Mouse (Mus musculus): ENCODE results near the gene Spred2. TPM values are rescaled to one million over a fixed set of nuclear protein-coding genes. Genes with fewer than 3 reads are reported as not detected.

Gene Spred2
- polyA plus RNA-seq, 1 experiment from 2014 or later = 7.3 TPM

DNA sequence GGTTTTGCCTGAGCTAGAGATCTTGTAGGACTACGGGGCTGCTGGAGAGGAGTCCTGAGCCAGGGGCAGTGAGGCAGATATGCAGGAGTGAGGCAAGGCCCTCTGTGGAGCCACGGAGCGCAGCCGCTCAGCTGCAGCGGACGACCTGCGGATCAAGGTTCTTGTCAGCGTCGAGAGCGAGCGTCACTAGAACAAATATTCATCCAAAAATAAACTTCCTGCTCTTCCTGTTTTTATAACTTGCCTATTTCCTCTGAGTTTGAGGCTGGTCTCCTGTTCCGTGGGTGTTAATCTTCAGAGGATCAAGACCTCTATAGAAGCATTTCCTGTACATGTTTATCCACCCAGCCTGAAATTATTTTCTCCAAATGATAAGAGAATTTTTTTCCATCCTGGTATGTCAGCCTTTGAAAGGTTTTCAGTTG lies 39.6 kb downstream of the Spred2 start:
- H3K27me3 ChIP-seq (ENCODE audit: poor library complexity, severe bottlenecking) = no peaks in the 10 kb centered on the region
- 0 out of 2 replicates have a peak overlapping the region, but pooled peaks have one; percentile 27 for H3K27ac ChIP-seq
- no peaks in the 10 kb centered on the region for H3K9me3 ChIP-seq
- WGBS = 79% methylated on average over 12 of the region's 12 CpGs
- DNase-seq (ENCODE audit: extremely low spot score, low spot score) = no peak
- H3K4me3 ChIP-seq = no peak overlapping the region
- H3K4me1 ChIP-seq = peaks cover 27% of the 10 kb centered on the region
- H3K36me3 ChIP-seq (replicated peaks) = peaks cover 20% of the 10 kb centered on the region

DNA sequence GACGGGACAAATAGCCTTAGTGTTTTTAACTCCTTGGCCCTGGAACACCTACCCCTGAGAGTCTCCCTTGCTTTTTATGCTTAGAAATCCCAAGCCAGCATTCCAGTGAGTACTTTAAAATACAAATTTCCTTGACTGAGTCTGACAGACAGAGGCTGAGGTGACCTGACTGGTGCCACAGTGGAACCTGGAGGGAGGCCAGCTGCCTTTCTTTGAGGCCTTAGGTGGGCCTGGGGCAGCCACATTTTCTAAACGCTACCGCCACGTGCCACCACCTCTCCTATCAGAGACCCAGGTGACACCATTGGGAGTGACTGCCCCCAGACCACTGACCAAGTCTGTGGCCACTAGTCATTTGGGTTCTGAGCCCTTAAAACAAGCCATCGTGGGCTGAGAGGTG lies 40.2 kb downstream of the Spred2 start:
- Histone ChIP-seq H3K9me3 (no peaks in the 10 kb centered on the region), H3K27me3 (ENCODE audit: poor library complexity, severe bottlenecking) (no peaks in the 10 kb centered on the region), H3K4me1 (peaks cover 31% of the 10 kb centered on the region), H3K4me3 (no peak overlapping the region), H3K27ac (0 out of 2 replicates have a peak overlapping the region, but pooled peaks have one; percentile 16), H3K36me3 (replicated peaks) (peaks cover 20% of the 10 kb centered on the region)
- 89% methylated on average over 5 of the region's 5 CpGs for WGBS
- DNase-seq (ENCODE audit: extremely low spot score, low spot score) = no peak

DNA sequence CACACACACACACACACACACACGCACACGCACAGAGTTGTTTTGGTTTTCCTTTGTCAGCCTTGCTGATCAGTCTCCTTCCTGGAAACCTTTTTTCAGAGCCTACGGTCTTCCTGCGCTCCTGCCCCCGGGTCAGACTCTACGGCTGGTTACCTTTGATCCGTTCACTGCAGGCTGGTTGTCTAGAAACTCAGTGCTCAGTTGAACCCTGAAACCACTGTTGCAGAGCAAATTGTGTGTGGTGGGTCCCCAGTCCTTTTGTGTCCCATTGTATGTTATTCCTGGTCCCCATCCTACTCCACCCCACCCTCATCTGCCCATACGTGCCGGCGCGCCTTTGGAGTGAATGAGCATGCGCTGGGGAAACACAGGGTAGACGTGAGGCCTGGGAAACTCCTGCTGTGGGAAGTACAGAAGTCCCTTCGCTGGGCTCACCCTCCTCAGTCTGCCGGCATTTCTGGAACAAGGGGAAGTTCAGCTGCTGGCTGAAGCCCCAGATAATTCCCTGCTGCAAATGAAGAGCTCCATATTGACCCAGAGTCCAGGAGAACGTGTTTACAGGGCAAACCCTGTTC lies 40.9 kb downstream of the Spred2 start:
- DNase-seq (ENCODE audit: extremely low spot score, low spot score) = no peak
- Histone ChIP-seq H3K9me3 (no peaks in the 10 kb centered on the region), H3K27me3 (ENCODE audit: poor library complexity, severe bottlenecking) (no peaks in the 10 kb centered on the region), H3K4me3 (no peak overlapping the region), H3K4me1 (peaks cover 39% of the 10 kb centered on the region), H3K36me3 (replicated peaks) (peaks cover 24% of the 10 kb centered on the region), H3K27ac (0 out of 2 replicates have a peak overlapping the region, but pooled peaks have one; percentile 15)
- WGBS = 81% methylated on average over 16 of the region's 16 CpGs

DNA sequence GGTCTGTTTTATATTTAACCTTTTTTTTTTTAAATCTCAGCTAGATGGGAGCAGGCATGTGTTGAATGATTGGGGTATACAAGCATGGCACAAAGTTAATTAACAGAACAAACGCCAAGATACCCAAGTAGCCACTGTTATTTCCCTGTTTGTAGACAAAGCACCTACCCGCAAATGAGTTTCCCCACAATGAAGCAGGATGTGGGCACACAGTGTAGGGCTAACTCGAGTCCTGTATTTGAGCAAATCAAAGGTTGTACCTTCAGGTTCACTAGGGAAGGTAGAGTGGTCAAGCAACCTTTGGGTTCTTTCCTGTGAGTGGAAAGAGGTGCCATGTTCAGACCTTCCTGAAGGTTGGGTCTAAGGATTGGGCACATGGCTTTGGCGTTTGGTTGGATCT lies 41.5 kb downstream of the Spred2 start:
- Histone ChIP-seq H3K36me3 (replicated peaks) (peaks cover 29% of the 10 kb centered on the region), H3K27ac (0 out of 2 replicates have a peak overlapping the region, but pooled peaks have one; percentile 15), H3K4me3 (no peak overlapping the region), H3K9me3 (no peaks in the 10 kb centered on the region), H3K4me1 (peaks cover 43% of the 10 kb centered on the region), H3K27me3 (ENCODE audit: poor library complexity, severe bottlenecking) (no peaks in the 10 kb centered on the region)
- DNase-seq (ENCODE audit: extremely low spot score, low spot score) = no peak
- 84% methylated on average over 4 of the region's 4 CpGs for WGBS

DNA sequence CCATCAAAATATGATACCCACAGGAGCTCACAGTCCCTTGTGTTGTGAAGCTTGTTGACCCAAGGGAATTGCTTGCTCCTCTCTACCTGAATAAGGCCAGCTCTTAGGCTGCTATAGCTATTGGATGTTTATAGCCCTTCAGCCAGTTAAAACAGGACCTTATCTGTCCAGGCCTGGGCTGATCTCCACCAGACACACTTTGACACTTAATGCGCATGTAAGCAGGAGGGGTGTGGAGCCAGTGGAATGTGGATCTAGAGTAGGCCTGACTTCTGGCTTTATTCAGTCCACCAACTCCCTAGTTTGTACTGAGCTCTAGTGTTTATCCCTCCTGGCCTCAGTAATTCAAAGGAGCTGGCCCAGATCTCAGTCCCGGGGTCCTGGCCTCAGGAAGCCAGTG lies 42.1 kb downstream of the Spred2 start:
- DNase-seq (ENCODE audit: extremely low spot score, low spot score) = no peak
- Histone ChIP-seq H3K4me1 (peaks cover 43% of the 10 kb centered on the region), H3K27ac (no peak overlapping the region), H3K27me3 (ENCODE audit: poor library complexity, severe bottlenecking) (no peaks in the 10 kb centered on the region), H3K36me3 (replicated peaks) (peaks cover 29% of the 10 kb centered on the region), H3K4me3 (no peak overlapping the region), H3K9me3 (no peaks in the 10 kb centered on the region)
- WGBS = 90% methylated on average over 2 of the region's 2 CpGs

DNA sequence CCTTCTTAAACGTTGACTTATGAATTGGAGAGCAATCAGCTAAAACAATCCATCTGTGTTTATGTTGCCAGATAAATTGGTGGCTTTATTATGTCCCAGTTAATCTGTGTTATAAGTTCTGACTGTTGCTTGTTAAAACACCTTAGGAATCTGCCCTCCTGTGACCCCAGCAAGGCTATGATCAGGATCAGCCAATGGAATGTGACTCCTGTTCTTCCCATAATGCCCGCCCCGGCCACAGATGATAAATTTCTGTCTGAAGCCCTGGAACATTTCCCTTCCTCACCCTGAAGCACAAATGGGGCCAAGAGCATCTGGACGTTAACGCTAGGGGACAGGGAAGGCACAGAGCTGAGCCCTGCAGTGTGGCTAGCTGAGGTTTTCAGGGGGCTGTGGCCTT lies 45.4 kb downstream of the Spred2 start:
- Histone ChIP-seq H3K4me1 (peaks cover 50% of the 10 kb centered on the region), H3K27ac (no peak overlapping the region), H3K9me3 (no peaks in the 10 kb centered on the region), H3K27me3 (ENCODE audit: poor library complexity, severe bottlenecking) (no peaks in the 10 kb centered on the region), H3K4me3 (no peak overlapping the region), H3K36me3 (replicated peaks) (peaks cover 12% of the 10 kb centered on the region)
- no peak for DNase-seq (ENCODE audit: extremely low spot score, low spot score)
- 61% methylated on average over 5 of the region's 5 CpGs for WGBS

DNA sequence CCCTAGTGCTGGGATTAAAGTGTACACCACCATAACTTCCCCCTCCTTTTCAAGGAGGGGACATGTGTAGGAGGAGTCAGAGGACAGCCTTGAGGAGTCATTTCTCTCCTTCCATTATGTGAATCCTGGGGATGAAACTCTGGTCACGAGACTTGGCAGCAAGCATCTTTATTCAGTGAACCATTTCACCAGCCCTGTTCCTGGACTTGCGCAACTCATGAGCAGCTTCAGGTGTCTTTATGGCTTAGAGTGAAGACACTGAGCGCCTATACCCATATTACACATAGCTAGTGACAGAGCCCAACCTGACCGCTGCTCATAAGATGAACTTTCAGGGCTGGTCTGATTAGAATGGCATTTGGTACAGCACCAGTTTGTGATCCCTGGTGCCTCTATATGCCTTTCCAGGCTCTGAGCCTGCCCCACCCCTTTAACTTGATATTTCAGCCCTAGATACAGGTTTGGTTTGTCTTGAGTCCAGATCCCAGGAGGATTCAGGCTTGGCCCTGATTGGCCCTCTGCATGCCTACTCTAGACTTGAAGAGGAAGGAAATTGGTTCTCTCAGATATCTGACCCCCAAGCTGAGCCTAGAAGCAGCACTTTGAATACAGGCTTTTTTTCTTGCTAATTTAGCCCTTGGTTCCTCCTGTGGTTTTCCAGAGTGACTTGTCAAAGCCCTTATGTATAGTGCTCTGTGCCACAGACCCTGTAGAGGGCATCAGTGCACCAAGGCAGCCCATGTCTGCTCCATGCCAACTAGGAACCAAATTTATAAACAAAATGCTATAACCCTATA lies 48.0 kb downstream of the Spred2 start:
- DNase-seq (ENCODE audit: extremely low spot score, low spot score) = no peak
- H3K9me3 ChIP-seq = no peaks in the 10 kb centered on the region
- H3K27ac ChIP-seq = no peak overlapping the region
- no peak overlapping the region for H3K4me3 ChIP-seq
- peaks cover 9% of the 10 kb centered on the region for H3K36me3 ChIP-seq (replicated peaks)
- H3K27me3 ChIP-seq (ENCODE audit: poor library complexity, severe bottlenecking) = no peaks in the 10 kb centered on the region
- WGBS = 94% methylated on average over 4 of the region's 4 CpGs
- H3K4me1 ChIP-seq = peaks cover 44% of the 10 kb centered on the region

DNA sequence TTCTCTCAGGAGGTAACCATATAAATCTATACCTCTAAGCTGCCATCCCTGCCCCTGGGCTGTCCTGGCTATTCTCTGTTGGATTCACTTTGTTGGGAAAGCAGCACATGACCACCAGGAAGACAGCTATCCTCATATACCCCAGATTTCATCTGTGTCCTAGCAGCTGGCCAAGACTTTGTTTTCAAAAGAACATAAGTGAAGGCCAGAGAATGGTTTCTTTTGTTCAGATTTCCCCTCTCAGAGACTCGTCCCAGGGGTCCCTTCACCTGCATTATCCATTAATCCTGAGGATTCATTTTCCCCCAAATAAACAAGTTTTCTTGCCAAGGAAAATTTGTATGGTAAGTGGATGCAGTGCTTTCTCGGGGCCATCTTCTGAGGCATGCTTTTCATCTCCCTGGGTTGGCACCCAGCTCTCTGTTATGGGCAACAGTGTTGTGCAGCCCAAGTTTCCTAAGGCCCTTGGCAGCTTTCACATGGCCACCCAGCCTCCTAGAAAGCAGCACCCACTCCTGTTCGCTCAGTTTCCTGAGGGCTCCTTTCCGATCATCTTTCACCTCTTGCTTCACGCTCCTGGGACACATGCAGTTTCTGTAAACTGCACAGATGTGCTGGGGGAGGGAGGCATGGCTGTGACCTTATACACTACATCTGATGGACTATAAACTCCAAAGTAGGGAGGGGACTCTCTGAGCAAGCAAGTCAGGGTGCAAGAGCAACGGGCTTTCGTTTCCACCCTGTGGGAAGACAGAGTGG lies 49.0 kb downstream of the Spred2 start:
- Histone ChIP-seq H3K4me3 (no peak overlapping the region), H3K27ac (0 out of 2 replicates have a peak overlapping the region, but pooled peaks have one; percentile 18), H3K9me3 (no peaks in the 10 kb centered on the region), H3K27me3 (ENCODE audit: poor library complexity, severe bottlenecking) (no peaks in the 10 kb centered on the region), H3K4me1 (peaks cover 44% of the 10 kb centered on the region), H3K36me3 (replicated peaks) (peaks cover 12% of the 10 kb centered on the region)
- no peak for DNase-seq (ENCODE audit: extremely low spot score, low spot score)
- WGBS = 76% methylated on average over 7 of the region's 7 CpGs

DNA sequence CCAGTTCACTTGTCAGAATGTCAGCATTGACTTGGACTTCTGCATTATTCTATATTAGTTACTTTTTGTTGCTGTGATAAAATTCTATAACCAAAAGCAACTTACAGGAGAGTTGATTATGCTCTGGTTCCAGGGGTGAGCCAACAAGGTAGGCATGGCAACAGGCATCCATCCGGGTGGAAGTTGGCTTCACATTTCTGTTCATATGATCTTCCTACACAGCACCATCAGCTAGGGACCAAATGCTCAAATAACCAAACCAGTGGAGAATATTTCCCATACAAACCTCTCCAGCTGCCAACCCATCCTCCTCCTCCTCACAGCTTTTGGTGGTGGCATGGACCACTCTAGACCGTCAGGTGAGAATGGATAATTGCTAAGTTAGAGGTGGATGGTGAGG lies 51.9 kb downstream of the Spred2 start:
- 89% methylated on average over 2 of the region's 2 CpGs for WGBS
- H3K27me3 ChIP-seq (ENCODE audit: poor library complexity, severe bottlenecking) = no peaks in the 10 kb centered on the region
- no peak overlapping the region for H3K4me3 ChIP-seq
- peaks cover 5% of the 10 kb centered on the region for H3K36me3 ChIP-seq (replicated peaks)
- H3K4me1 ChIP-seq = peaks cover 43% of the 10 kb centered on the region
- DNase-seq (ENCODE audit: extremely low spot score, low spot score) = no peak
- H3K27ac ChIP-seq = no peak overlapping the region
- H3K9me3 ChIP-seq = no peaks in the 10 kb centered on the region

DNA sequence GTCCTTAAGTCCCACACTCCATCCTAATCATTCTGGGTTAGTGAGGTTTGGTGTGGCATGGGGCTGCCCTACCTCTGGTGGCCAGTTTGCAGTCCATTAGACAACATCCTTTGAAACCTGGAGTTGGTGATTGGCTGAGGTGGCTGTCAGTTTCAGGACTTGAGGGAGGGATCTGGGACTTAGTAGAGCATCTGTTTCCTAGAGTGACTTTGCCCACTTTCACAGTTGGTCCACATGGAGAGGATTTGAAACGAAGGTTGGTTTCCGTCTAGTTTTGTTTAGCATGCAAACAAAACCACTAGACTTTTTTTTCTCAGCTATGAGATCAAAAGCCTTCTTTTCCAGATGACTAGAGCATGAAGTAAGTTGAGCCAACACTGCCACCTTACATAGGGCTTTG lies 53.5 kb downstream of the Spred2 start:
- Histone ChIP-seq H3K27me3 (ENCODE audit: poor library complexity, severe bottlenecking) (no peaks in the 10 kb centered on the region), H3K4me1 (peaks cover 36% of the 10 kb centered on the region), H3K4me3 (no peak overlapping the region), H3K36me3 (replicated peaks) (peaks cover 12% of the 10 kb centered on the region), H3K9me3 (no peaks in the 10 kb centered on the region), H3K27ac (no peak overlapping the region)
- WGBS = 86% methylated on average over 2 of the region's 2 CpGs
- no peak for DNase-seq (ENCODE audit: extremely low spot score, low spot score)

DNA sequence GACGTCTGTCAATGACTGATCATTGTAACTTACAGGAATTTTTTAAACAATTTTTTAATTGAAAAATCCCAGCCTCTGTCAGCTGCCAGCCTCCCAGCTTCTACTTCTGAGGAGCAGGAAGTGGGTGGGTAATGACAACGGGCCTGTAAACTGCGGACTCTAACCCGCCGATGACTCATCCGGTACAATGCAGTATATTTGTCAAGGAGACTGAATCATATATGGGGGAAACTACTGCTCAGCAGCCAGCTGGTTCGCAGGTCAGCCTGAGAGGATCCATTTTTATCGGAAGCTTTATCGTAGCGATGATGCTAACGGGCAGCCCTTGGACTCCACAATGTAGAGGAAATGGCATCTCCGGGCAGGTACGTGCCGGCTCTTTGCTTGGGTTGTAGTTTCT lies 55.2 kb downstream of the Spred2 start:
- Histone ChIP-seq H3K4me3 (no peak overlapping the region), H3K4me1 (peaks cover 34% of the 10 kb centered on the region), H3K36me3 (replicated peaks) (peaks cover 22% of the 10 kb centered on the region), H3K9me3 (no peaks in the 10 kb centered on the region), H3K27me3 (ENCODE audit: poor library complexity, severe bottlenecking) (no peaks in the 10 kb centered on the region), H3K27ac (no peak overlapping the region)
- 90% methylated on average over 14 of the region's 14 CpGs for WGBS
- no peak for DNase-seq (ENCODE audit: extremely low spot score, low spot score)

DNA sequence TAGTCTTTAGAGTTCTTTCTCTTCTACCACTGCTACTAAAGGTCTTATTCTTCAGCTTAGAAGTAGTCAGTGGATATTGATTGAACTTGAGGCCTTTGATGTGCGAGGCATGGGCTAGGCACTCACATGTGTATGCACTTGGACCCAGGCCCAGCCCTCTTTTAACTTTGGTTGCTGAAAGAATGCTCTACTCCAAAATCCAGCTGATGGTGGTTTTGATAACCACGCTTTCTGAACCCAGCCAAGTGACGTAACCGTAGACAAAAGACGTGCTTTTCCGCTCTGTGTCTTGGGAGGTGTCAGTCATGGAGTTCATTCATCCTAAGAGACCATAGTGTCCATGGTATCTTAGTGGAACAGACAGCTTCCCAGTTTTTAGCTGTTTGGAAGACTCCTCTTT lies 57.9 kb downstream of the Spred2 start:
- whole genome bisulfite sequencing = 91% methylated on average over 6 of the region's 6 CpGs
- Histone ChIP-seq H3K4me3 (no peak overlapping the region), H3K36me3 (replicated peaks) (peaks cover 22% of the 10 kb centered on the region), H3K27ac (no peak overlapping the region), H3K27me3 (ENCODE audit: poor library complexity, severe bottlenecking) (no peaks in the 10 kb centered on the region), H3K9me3 (no peaks in the 10 kb centered on the region), H3K4me1 (peaks cover 60% of the 10 kb centered on the region)
- no peak for DNase-seq (ENCODE audit: extremely low spot score, low spot score)

DNA sequence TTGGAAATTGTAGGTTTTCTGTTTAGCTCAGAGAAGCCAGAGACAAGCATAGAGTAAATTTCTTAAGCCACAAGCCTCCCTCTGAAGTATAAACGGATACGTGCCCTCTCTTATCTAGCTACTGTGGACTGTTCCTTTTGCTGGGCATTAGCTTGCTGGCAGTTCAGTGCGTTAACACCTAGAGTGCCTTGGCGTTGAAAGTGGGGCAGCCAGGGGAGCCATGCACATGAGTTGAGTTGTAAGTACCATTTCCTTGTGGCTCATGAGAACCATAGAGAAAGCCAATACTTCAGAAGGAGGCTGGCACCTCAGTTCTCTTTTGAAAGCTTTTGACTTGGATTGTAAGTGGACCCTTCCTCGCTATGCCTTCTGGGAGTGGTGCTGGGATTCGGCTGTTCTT lies 58.6 kb downstream of the Spred2 start:
- Histone ChIP-seq H3K27me3 (ENCODE audit: poor library complexity, severe bottlenecking) (no peaks in the 10 kb centered on the region), H3K27ac (peak overlapping the region; percentile 35; the same call in 1 of the 2 replicates), H3K36me3 (replicated peaks) (peaks cover 22% of the 10 kb centered on the region), H3K4me3 (no peak overlapping the region), H3K4me1 (peaks cover 67% of the 10 kb centered on the region), H3K9me3 (no peaks in the 10 kb centered on the region)
- DNase-seq (ENCODE audit: extremely low spot score, low spot score) = no peak
- WGBS = 85% methylated on average over 6 of the region's 6 CpGs
